8 mouse cellular contexts compared by ENCODE assay signal in genomic region chr7:144895305-144896111, GRCm38 (mm10). TPM values are rescaled to one million over a fixed set of nuclear protein-coding genes. Genes with fewer than 3 reads are reported as not detected.
DNase-seq lines count a peak whose midpoint lies in the region; ATAC-seq and TF ChIP-seq lines count a peak whose summit lies in the region.

No protein-coding gene starts in this region.

- H3K4me3 ChIP-seq in embryonic facial prominence, embryonic 13.5 days: peak overlapping the region; percentile 46
- H3K4me3 ChIP-seq in heart, embryonic 15.5 days: peak overlapping the region; percentile 57
- peak overlapping the region; percentile 40 for H3K4me3 ChIP-seq in liver, postnatal 0 days (ENCODE audit: low read depth, low read length)
- H3K4me3 ChIP-seq in neural tube, embryonic 13.5 days: peak overlapping the region; percentile 46

- TF ChIP-seq EP300 in liver, postnatal 0 days (IDR thresholded peaks at IDR 0.05; ENCODE audit: low read depth): no peak

- TF ChIP-seq CTCF in liver, postnatal 0 days (IDR thresholded peaks at IDR 0.05; ENCODE audit: low read depth): peak; percentile 81

- H3K9ac ChIP-seq in embryonic facial prominence, embryonic 13.5 days: peak overlapping the region; percentile 62
- H3K9ac ChIP-seq in heart, embryonic 15.5 days: peak overlapping the region; percentile 51
- H3K9ac ChIP-seq in liver, postnatal 0 days (replicated peaks): no peak overlapping the region
- H3K9ac ChIP-seq in neural tube, embryonic 13.5 days: peak overlapping the region; percentile 71

- 1% methylated on average over 37 of the region's 37 CpGs for WGBS in embryonic facial prominence, embryonic 13.5 days
- under 1% methylated on average over 37 of the region's 37 CpGs for WGBS in heart, embryonic 15.5 days
- WGBS in liver, postnatal 0 days (ENCODE audit: insufficient replicate concordance): 2% methylated on average over 37 of the region's 37 CpGs
- under 1% methylated on average over 37 of the region's 37 CpGs for WGBS in neural tube, embryonic 13.5 days

- no peak overlapping the region for H3K27ac ChIP-seq in embryonic facial prominence, embryonic 13.5 days
- H3K27ac ChIP-seq in heart, embryonic 15.5 days: no peak overlapping the region
- no peak overlapping the region for H3K27ac ChIP-seq in liver, postnatal 0 days (ENCODE audit: low read depth)
- H3K27ac ChIP-seq in neural tube, embryonic 13.5 days (replicated peaks): peak overlapping the region; percentile 83

- no peaks in the 10 kb centered on the region for H3K36me3 ChIP-seq in embryonic facial prominence, embryonic 13.5 days
- no peaks in the 10 kb centered on the region for H3K36me3 ChIP-seq in heart, embryonic 15.5 days
- H3K36me3 ChIP-seq in liver, postnatal 0 days (replicated peaks; ENCODE audit: insufficient read depth, low read length): no peaks in the 10 kb centered on the region
- H3K36me3 ChIP-seq in neural tube, embryonic 13.5 days: no peaks in the 10 kb centered on the region

- DNase-seq in adrenal gland, postnatal 4 days (ENCODE audit: low spot score in 2 of 2): peak; percentile 40 to 57
- peak; percentile 77 for DNase-seq in kidney, postnatal 14 days
- peak; percentile 77 for DNase-seq in liver, postnatal 0 days
- DNase-seq in testis, postnatal 10 days (ENCODE audit: low spot score): peak; percentile 85

- peak; percentile 79 for ATAC-seq in CD4-positive, CD25-positive, alpha-beta regulatory T cell, adult 4 months
- peak; percentile 45; the same call in 1 of the 2 replicates for ATAC-seq in embryonic facial prominence, embryonic 13.5 days (ENCODE audit: insufficient number of reproducible peaks, insufficient read depth, low FRiP score, low TSS enrichment, low read depth)
- peak; percentile 50 for ATAC-seq in heart, embryonic 15.5 days (replicated peaks; ENCODE audit: insufficient number of reproducible peaks, insufficient read depth, low FRiP score, low read depth)
- ATAC-seq in liver, postnatal 0 days: peak; percentile 41; the same call in 1 of the 2 replicates
- peak; percentile 76 for ATAC-seq in neural tube, embryonic 13.5 days (ENCODE audit: low read depth)

- H3K4me2 ChIP-seq in embryonic facial prominence, embryonic 13.5 days: peak overlapping the region; percentile 89
- H3K4me2 ChIP-seq in heart, embryonic 15.5 days: peak overlapping the region; percentile 95
- peak overlapping the region; percentile 78 for H3K4me2 ChIP-seq in liver, postnatal 0 days (ENCODE audit: low read depth, low read length)
- H3K4me2 ChIP-seq in neural tube, embryonic 13.5 days: peak overlapping the region; percentile 80

- H3K27me3 ChIP-seq in embryonic facial prominence, embryonic 13.5 days: peaks cover 77% of the 10 kb centered on the region
- H3K27me3 ChIP-seq in heart, embryonic 15.5 days: peaks cover 79% of the 10 kb centered on the region
- H3K27me3 ChIP-seq in liver, postnatal 0 days (ENCODE audit: insufficient read depth, low read length): peaks cover 58% of the 10 kb centered on the region
- H3K27me3 ChIP-seq in neural tube, embryonic 13.5 days: peaks cover 50% of the 10 kb centered on the region

- no peaks in the 10 kb centered on the region for H3K9me3 ChIP-seq in embryonic facial prominence, embryonic 13.5 days
- H3K9me3 ChIP-seq in heart, embryonic 15.5 days (replicated peaks): no peaks in the 10 kb centered on the region
- H3K9me3 ChIP-seq in liver, postnatal 0 days (ENCODE audit: low read length): no peaks in the 10 kb centered on the region
- no peaks in the 10 kb centered on the region for H3K9me3 ChIP-seq in neural tube, embryonic 13.5 days

- H3K4me1 ChIP-seq in embryonic facial prominence, embryonic 13.5 days: peaks cover 27% of the 10 kb centered on the region
- H3K4me1 ChIP-seq in heart, embryonic 15.5 days (replicated peaks): peaks cover 24% of the 10 kb centered on the region
- H3K4me1 ChIP-seq in liver, postnatal 0 days (ENCODE audit: insufficient read depth): peaks cover 10% of the 10 kb centered on the region
- H3K4me1 ChIP-seq in neural tube, embryonic 13.5 days (replicated peaks): peaks cover 42% of the 10 kb centered on the region

RNA-seq across cellular contexts. Expression of gene Fgf15, which starts 0.8 kb away (rescaled TPM):
- polyA plus RNA-seq in CD4-positive, CD25-positive, alpha-beta regulatory T cell, adult 4 months (2017; shearing (Covaris generic)): not detected
- total RNA-seq in adrenal gland, postnatal 4 days (2021): under 1 TPM in 1 of 2 experiments, not detected in 1; 0.53 TPM
- polyA plus RNA-seq in embryonic facial prominence, embryonic 13.5 days (2015; fragmentation: Nextera tagmentation; extraction: Ambion mirVana): 0.80 and 1.3 TPM in 2 replicates
- 0.11 TPM in 1 of 2 replicates, not detected in the other for polyA plus RNA-seq in heart, embryonic 15.5 days (2015; fragmentation: Nextera tagmentation; extraction: Ambion mirVana)
- not detected in 2 replicates for polyA plus RNA-seq in liver, postnatal 0 days (2015; fragmentation: Nextera tagmentation; extraction: Ambion mirVana)
- 27.4 and 29.1 TPM in 2 replicates for polyA plus RNA-seq in neural tube, embryonic 13.5 days (2015; fragmentation: Nextera tagmentation; extraction: Ambion mirVana)

RNA-seq across cellular contexts. Expression of gene LTO1, which starts 19.4 kb away (rescaled TPM):
- 10 to 100 TPM; 39.4 to 48.0 TPM for polyA plus RNA-seq in CD4-positive, CD25-positive, alpha-beta regulatory T cell, adult 4 months (2017; shearing (Covaris generic))
- total RNA-seq in adrenal gland, postnatal 4 days (2021): 10 to 100 TPM; 27.6 to 32.9 TPM
- polyA plus RNA-seq in embryonic facial prominence, embryonic 13.5 days (2015; fragmentation: Nextera tagmentation; extraction: Ambion mirVana): 26.2 and 27.1 TPM in 2 replicates
- polyA plus RNA-seq in heart, embryonic 15.5 days (2015; fragmentation: Nextera tagmentation; extraction: Ambion mirVana): 19.8 and 21.6 TPM in 2 replicates
- 6.3 and 7.0 TPM in 2 replicates for polyA plus RNA-seq in liver, postnatal 0 days (2015; fragmentation: Nextera tagmentation; extraction: Ambion mirVana)
- 33.8 and 36.3 TPM in 2 replicates for polyA plus RNA-seq in neural tube, embryonic 13.5 days (2015; fragmentation: Nextera tagmentation; extraction: Ambion mirVana)

RNA-seq across cellular contexts. Expression of gene Ccnd1, which starts 44.2 kb away (rescaled TPM):
- polyA plus RNA-seq in CD4-positive, CD25-positive, alpha-beta regulatory T cell, adult 4 months (2017; shearing (Covaris generic)): under 1 TPM; 0.83 to 0.87 TPM
- total RNA-seq in adrenal gland, postnatal 4 days (2021): 100 to 1,000 TPM; 110 to 132 TPM
- polyA plus RNA-seq in embryonic facial prominence, embryonic 13.5 days (2015; fragmentation: Nextera tagmentation; extraction: Ambion mirVana): 127 and 136 TPM in 2 replicates
- polyA plus RNA-seq in heart, embryonic 15.5 days (2015; fragmentation: Nextera tagmentation; extraction: Ambion mirVana): 57.2 and 57.4 TPM in 2 replicates
- 10.1 TPM in 2 replicates for polyA plus RNA-seq in liver, postnatal 0 days (2015; fragmentation: Nextera tagmentation; extraction: Ambion mirVana)
- polyA plus RNA-seq in neural tube, embryonic 13.5 days (2015; fragmentation: Nextera tagmentation; extraction: Ambion mirVana): 31.1 and 50.8 TPM in 2 replicates

RNA-seq across cellular contexts. Expression of gene Fgf4, which starts 48.3 kb away (rescaled TPM):
- under 1 TPM in 1 of 2 experiments, not detected in 1; 0.11 TPM for polyA plus RNA-seq in CD4-positive, CD25-positive, alpha-beta regulatory T cell, adult 4 months (2017; shearing (Covaris generic))
- not detected for total RNA-seq in adrenal gland, postnatal 4 days (2021)
- polyA plus RNA-seq in embryonic facial prominence, embryonic 13.5 days (2015; fragmentation: Nextera tagmentation; extraction: Ambion mirVana): 0.18 TPM in 1 of 2 replicates, not detected in the other
- not detected in 2 replicates for polyA plus RNA-seq in heart, embryonic 15.5 days (2015; fragmentation: Nextera tagmentation; extraction: Ambion mirVana)
- not detected in 2 replicates for polyA plus RNA-seq in liver, postnatal 0 days (2015; fragmentation: Nextera tagmentation; extraction: Ambion mirVana)
- not detected in 2 replicates for polyA plus RNA-seq in neural tube, embryonic 13.5 days (2015; fragmentation: Nextera tagmentation; extraction: Ambion mirVana)

RNA-seq across cellular contexts. Expression of gene Fgf3, which starts 57.6 kb away (rescaled TPM):
- polyA plus RNA-seq in CD4-positive, CD25-positive, alpha-beta regulatory T cell, adult 4 months (2017; shearing (Covaris generic)): not detected
- total RNA-seq in adrenal gland, postnatal 4 days (2021): 1 to 10 TPM in 1 of 2 experiments, under 1 TPM in 1; 0.82 to 1.1 TPM
- 0.55 and 1.2 TPM in 2 replicates for polyA plus RNA-seq in embryonic facial prominence, embryonic 13.5 days (2015; fragmentation: Nextera tagmentation; extraction: Ambion mirVana)
- polyA plus RNA-seq in heart, embryonic 15.5 days (2015; fragmentation: Nextera tagmentation; extraction: Ambion mirVana): 0.65 TPM in 1 of 2 replicates, not detected in the other
- not detected in 2 replicates for polyA plus RNA-seq in liver, postnatal 0 days (2015; fragmentation: Nextera tagmentation; extraction: Ambion mirVana)
- polyA plus RNA-seq in neural tube, embryonic 13.5 days (2015; fragmentation: Nextera tagmentation; extraction: Ambion mirVana): 1.1 and 1.2 TPM in 2 replicates

Comparison
In these comparisons a context has a peak if more than half of its experiments do, and no peak if none do; other contexts are left out.
1. RNA of gene Fgf15, which starts 0.8 kb away (polyA plus RNA-seq): 27.4 to 29.1 TPM in neural tube, embryonic 13.5 days; 0.80 to 1.3 TPM in embryonic facial prominence, embryonic 13.5 days, not detected in liver, postnatal 0 days, not detected in CD4-positive, CD25-positive, alpha-beta regulatory T cell, adult 4 months and 0.11 TPM in heart, embryonic 15.5 days; every median in the first group is over 10 times any median in the second.
2. Peak in every context shown above with its lines, with median percentiles within 50 percentile points of each other: ATAC-seq, DNase-seq, H3K4me2 ChIP-seq and H3K4me3 ChIP-seq.